8 mouse cellular contexts compared by ENCODE assay signal in the genomic region with DNA sequence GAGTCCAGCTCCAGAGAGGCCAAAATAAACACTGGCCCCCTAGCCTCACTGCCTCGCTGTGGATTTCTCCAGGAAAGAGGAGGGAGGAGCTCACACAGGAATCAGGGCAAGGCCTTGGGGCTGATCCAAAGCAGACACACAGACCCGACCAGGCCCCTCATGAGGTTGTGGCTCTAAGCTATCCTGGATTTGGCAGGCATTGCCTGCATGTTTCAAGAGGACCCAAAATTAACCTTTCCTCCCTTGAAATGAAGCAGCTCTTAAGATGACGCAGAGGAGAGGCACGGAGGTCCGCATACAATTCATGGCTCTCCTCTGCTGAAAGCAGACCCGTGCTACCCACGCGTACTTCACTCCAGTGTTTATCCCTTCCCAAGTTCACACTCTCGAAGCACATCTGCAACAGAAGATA. TPM values are rescaled to one million over a fixed set of nuclear protein-coding genes. Genes with fewer than 3 reads are reported as not detected.
DNase-seq lines count a peak whose midpoint lies in the region; ATAC-seq and TF ChIP-seq lines count a peak whose summit lies in the region.

No protein-coding gene starts in this region.

- WGBS in embryonic facial prominence, embryonic 15.5 days: 48% methylated on average over 9 of the region's 9 CpGs
- 63% methylated on average over 9 of the region's 9 CpGs for WGBS in midbrain, embryonic 11.5 days

- peak overlapping the region; percentile 24; the same call in 1 of the 2 replicates for H3K27ac ChIP-seq in embryonic facial prominence, embryonic 15.5 days (replicated peaks)
- H3K27ac ChIP-seq in midbrain, embryonic 11.5 days (ENCODE audit: low read depth, low read length): no peak overlapping the region

- H3K4me2 ChIP-seq in embryonic facial prominence, embryonic 15.5 days (replicated peaks): no peak overlapping the region
- no peak overlapping the region for H3K4me2 ChIP-seq in midbrain, embryonic 11.5 days

- peak; percentile 29 for DNase-seq in brain, embryonic 14.5 days (ENCODE audit: low read depth)
- peak; percentile 64 for DNase-seq in kidney, adult 11 months
- peak; percentile 26 for DNase-seq in lung, postnatal 14 days
- DNase-seq in layer of hippocampus, adult 9-10 months (ENCODE audit: low spot score): no peak
- no peak for DNase-seq in cerebellum, adult 11 months
- DNase-seq in frontal cortex, adult 2 months (ENCODE audit: extremely low spot score in 1 of 2, low spot score in 1 of 2): no peak
- DNase-seq in midbrain, embryonic 11.5 days (ENCODE audit: low spot score, missing footprints): no peak

- peaks cover 9% of the 10 kb centered on the region; the same call in 1 of the 2 replicates for H3K4me1 ChIP-seq in embryonic facial prominence, embryonic 15.5 days
- no peaks in the 10 kb centered on the region for H3K4me1 ChIP-seq in midbrain, embryonic 11.5 days (ENCODE audit: control insufficient read depth, insufficient read depth, low read length)

- peak; percentile 72 for ATAC-seq in embryonic facial prominence, embryonic 15.5 days (ENCODE audit: insufficient number of reproducible peaks, low FRiP score, low TSS enrichment, low read depth)
- no peak for ATAC-seq in midbrain, embryonic 11.5 days (ENCODE audit: low FRiP score)

- no peaks in the 10 kb centered on the region for H3K27me3 ChIP-seq in embryonic facial prominence, embryonic 15.5 days
- no peaks in the 10 kb centered on the region for H3K27me3 ChIP-seq in midbrain, embryonic 11.5 days (ENCODE audit: control insufficient read depth, insufficient read depth, low read length)

- H3K36me3 ChIP-seq in embryonic facial prominence, embryonic 15.5 days: no peaks in the 10 kb centered on the region
- H3K36me3 ChIP-seq in midbrain, embryonic 11.5 days (ENCODE audit: control insufficient read depth, insufficient read depth, low read length): no peaks in the 10 kb centered on the region

- TF ChIP-seq CTCF in brain, embryonic 14.5 days (IDR thresholded peaks at IDR 0.05; ENCODE audit: borderline replicate concordance, extremely low read depth, insufficient read depth, insufficient read length): no peak

- no peak overlapping the region for H3K9ac ChIP-seq in embryonic facial prominence, embryonic 15.5 days
- H3K9ac ChIP-seq in midbrain, embryonic 11.5 days (ENCODE audit: low read length): no peak overlapping the region

- H3K9me3 ChIP-seq in embryonic facial prominence, embryonic 15.5 days (replicated peaks): no peaks in the 10 kb centered on the region
- H3K9me3 ChIP-seq in midbrain, embryonic 11.5 days (ENCODE audit: control insufficient read depth, low read length): no peaks in the 10 kb centered on the region

- no peak overlapping the region for H3K4me3 ChIP-seq in embryonic facial prominence, embryonic 15.5 days (replicated peaks)
- no peak overlapping the region for H3K4me3 ChIP-seq in midbrain, embryonic 11.5 days (ENCODE audit: low read depth, low read length)

- TF ChIP-seq POLR2A in brain, embryonic 14.5 days (IDR thresholded peaks at IDR 0.05; ENCODE audit: borderline replicate concordance, extremely low read depth, insufficient read depth, insufficient read length, poor library complexity, severe bottlenecking): no peak

RNA-seq across cellular contexts. Expression of a gene that starts 46.5 kb away (rescaled TPM):
- 5.0 and 8.2 TPM in 2 replicates for polyA plus RNA-seq in brain, embryonic 14.5 days (2012; rRNA removed)
- polyA plus RNA-seq in embryonic facial prominence, embryonic 15.5 days (2015; fragmentation: Nextera tagmentation; extraction: Ambion mirVana): 89.0 and 90.2 TPM in 2 replicates
- polyA plus RNA-seq in frontal cortex, adult 2 months (2012; rRNA removed): 4.8 and 5.9 TPM in 2 replicates
- polyA plus RNA-seq in midbrain, embryonic 11.5 days (2014; fragmentation: Nextera tagmentation; extraction: Ambion mirVana): 21.6 and 23.1 TPM in 2 replicates

Comparison
In these comparisons a context has a peak if more than half of its experiments do, and no peak if none do; other contexts are left out.
1. DNase-seq: peak in brain, embryonic 14.5 days (single experiment), kidney, adult 11 months (single experiment) and lung, postnatal 14 days (single experiment); none in layer of hippocampus, adult 9-10 months (single experiment), cerebellum, adult 11 months (single experiment), frontal cortex, adult 2 months (0 of 2) and midbrain, embryonic 11.5 days (single experiment).